Mouse (Mus musculus): ENCODE data around the gene Wdtc1. TPM values are rescaled to one million over a fixed set of nuclear protein-coding genes. Genes with fewer than 3 reads are reported as not detected.

The Wdtc1 gene
- total RNA-seq, 2 experiments from 2014 or later = 78.8 to 82.5 TPM

- no peak overlapping the region for H3K4me3 ChIP-seq
- peak; percentile 97 for TF ChIP-seq CTCF (conservative IDR thresholded peaks at IDR 0.05)
- peak overlapping the region; percentile 63 for H3K27ac ChIP-seq
- peak; percentile 61 to 78 for DNase-seq (ENCODE audit: low spot score in 2 of 2)
These were observed 51.5 kb downstream of the Wdtc1 start for GRCm38 (mm10) chr4:133301802-133302201.

- peak overlapping the region; percentile 83 for H3K27ac ChIP-seq
- no peak for DNase-seq (ENCODE audit: low spot score in 2 of 2)
These were observed 52.9 kb downstream of the Wdtc1 start for GRCm38 (mm10) chr4:133300421-133300820.

GRCm38 (mm10) chr4:133299701-133300100 lies 53.6 kb downstream of the Wdtc1 start:
- no peak for TF ChIP-seq CTCF (conservative IDR thresholded peaks at IDR 0.05)
- Histone ChIP-seq H3K27ac (peak overlapping the region; percentile 83), H3K4me3 (no peak overlapping the region)
- peak; percentile 68 to 78 for DNase-seq (ENCODE audit: low spot score in 2 of 2)

More at GRCm38 (mm10) chr4:133300421-133300820, 52.9 kb downstream of the Wdtc1 start:
- no peak for TF ChIP-seq CTCF (conservative IDR thresholded peaks at IDR 0.05)
- H3K4me3 ChIP-seq = no peak overlapping the region

- peak; percentile 61 to 67 for DNase-seq (ENCODE audit: low spot score in 2 of 2)
- TF ChIP-seq CTCF (conservative IDR thresholded peaks at IDR 0.05) = no peak
- H3K4me3 ChIP-seq = no peak overlapping the region
- H3K27ac ChIP-seq = peak overlapping the region; percentile 83
These were observed 54.5 kb downstream of the Wdtc1 start for GRCm38 (mm10) chr4:133298516-133299365.

GRCm38 (mm10) chr4:133297801-133298238 lies 55.5 kb downstream of the Wdtc1 start:
- peak; percentile 99 for TF ChIP-seq CTCF (conservative IDR thresholded peaks at IDR 0.05)
- peak overlapping the region; percentile 83 for H3K27ac ChIP-seq
- DNase-seq (ENCODE audit: low spot score in 2 of 2) = peak; percentile 81 to 83

GRCm38 (mm10) chr4:133297360-133297759 lies 55.9 kb downstream of the Wdtc1 start:
- Histone ChIP-seq H3K4me3 (no peak overlapping the region), H3K27ac (peak overlapping the region; percentile 83)
- TF ChIP-seq CTCF (conservative IDR thresholded peaks at IDR 0.05) = no peak
- DNase-seq (ENCODE audit: low spot score in 2 of 2) = no peak

More at GRCm38 (mm10) chr4:133297801-133298238, 55.5 kb downstream of the Wdtc1 start:
- H3K4me3 ChIP-seq = no peak overlapping the region

- no peak for TF ChIP-seq CTCF (conservative IDR thresholded peaks at IDR 0.05)
- no peak for DNase-seq (ENCODE audit: low spot score in 2 of 2)
- Histone ChIP-seq H3K27ac (no peak overlapping the region), H3K4me3 (no peak overlapping the region)
These were observed 59.2 kb downstream of the Wdtc1 start for GRCm38 (mm10) chr4:133294084-133294483.

GRCm38 (mm10) chr4:133292901-133293843 lies 60.1 kb downstream of the Wdtc1 start:
- Histone ChIP-seq H3K4me3 (no peak overlapping the region), H3K27ac (no peak overlapping the region)
- no peak for DNase-seq (ENCODE audit: low spot score in 2 of 2)
- no peak for TF ChIP-seq CTCF (conservative IDR thresholded peaks at IDR 0.05)

- Histone ChIP-seq H3K27ac (no peak overlapping the region), H3K4me3 (no peak overlapping the region)
- no peak for TF ChIP-seq CTCF (conservative IDR thresholded peaks at IDR 0.05)
- DNase-seq (ENCODE audit: low spot score in 2 of 2) = no peak
These were observed 60.9 kb downstream of the Wdtc1 start for GRCm38 (mm10) chr4:133292405-133292804.

- DNase-seq (ENCODE audit: low spot score in 2 of 2) = no peak
- no peak overlapping the region for H3K4me3 ChIP-seq
- TF ChIP-seq CTCF (conservative IDR thresholded peaks at IDR 0.05) = no peak
- H3K27ac ChIP-seq = no peak overlapping the region
These were observed 62.0 kb downstream of the Wdtc1 start for GRCm38 (mm10) chr4:133291255-133291654.

- H3K27ac ChIP-seq = no peak overlapping the region
- no peak overlapping the region for H3K4me3 ChIP-seq
- DNase-seq (ENCODE audit: low spot score in 2 of 2) = no peak
- TF ChIP-seq CTCF (conservative IDR thresholded peaks at IDR 0.05) = no peak
These were observed 66.7 kb downstream of the Wdtc1 start for GRCm38 (mm10) chr4:133286476-133287077.

GRCm38 (mm10) chr4:133285950-133286349 lies 67.3 kb downstream of the Wdtc1 start:
- TF ChIP-seq CTCF (conservative IDR thresholded peaks at IDR 0.05) = no peak
- no peak overlapping the region for H3K4me3 ChIP-seq
- DNase-seq (ENCODE audit: low spot score in 2 of 2) = no peak
- H3K27ac ChIP-seq = no peak overlapping the region

Measured in layer of hippocampus, adult 2 months (tissue).